Mouse (Mus musculus): Measurements from ENCODE around the gene Esyt1.

DNA sequence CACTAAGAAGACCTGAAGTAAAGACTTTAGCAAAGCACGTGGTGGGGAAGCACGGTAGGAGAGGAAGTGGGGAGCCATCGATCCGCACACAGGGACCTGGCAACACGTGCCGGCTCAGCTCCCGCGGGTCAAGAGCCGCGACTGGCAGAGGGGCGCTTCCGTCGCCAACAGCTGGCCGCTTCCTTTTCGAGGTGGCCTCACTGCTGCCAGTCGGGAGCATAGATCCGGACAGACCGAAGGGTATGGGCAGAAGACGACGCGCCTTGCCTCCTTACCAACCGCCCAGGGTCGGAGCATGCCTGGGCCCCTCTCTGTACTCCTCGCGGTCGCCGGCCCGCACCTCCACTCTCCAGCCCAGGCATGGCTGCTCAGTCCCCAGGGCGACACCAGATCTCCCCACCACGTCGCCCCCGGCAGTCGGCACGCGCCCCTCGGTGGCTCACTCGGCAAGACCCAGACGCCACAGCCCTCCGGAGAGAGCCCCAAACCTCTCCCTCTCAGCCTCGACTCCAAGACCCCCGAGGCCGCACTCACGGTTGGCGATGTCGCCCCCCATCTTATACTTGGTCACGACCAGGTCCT, 39.6 kb upstream of the Esyt1 start:
- TF ChIP-seq CTCF (IDR thresholded peaks at IDR 0.05; ENCODE audit: low read depth): no peak
- no peak for TF ChIP-seq EP300 (IDR thresholded peaks at IDR 0.05; ENCODE audit: low read depth)

Measured in liver, embryonic 14.5 days (tissue).